Mouse (Mus musculus): ENCODE data around the gene Mbnl2.

DNA sequence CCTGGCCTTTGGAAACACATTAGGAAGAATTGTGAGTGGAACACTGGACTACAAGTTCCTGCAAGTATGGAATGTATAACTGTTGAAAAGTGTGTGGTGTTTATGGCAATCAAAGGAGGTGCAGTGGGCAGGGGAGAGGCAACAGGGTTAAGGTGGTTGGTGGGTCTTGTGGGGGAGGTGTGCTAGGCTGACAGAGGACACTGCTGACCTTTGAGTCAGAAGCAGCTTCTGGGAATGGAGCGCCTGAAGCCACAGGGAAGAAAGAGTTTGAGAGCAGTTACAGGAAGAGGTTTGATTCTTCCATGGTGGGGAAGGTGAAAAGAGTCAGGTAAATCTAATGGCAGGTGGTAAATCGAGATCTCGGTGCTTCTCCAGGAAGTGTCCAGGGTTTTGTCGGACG, 16.7 kb downstream of the Mbnl2 start:
- no peak for TF ChIP-seq CTCF (IDR thresholded peaks at IDR 0.05; ENCODE audit: low read depth, low read length)
- TF ChIP-seq POLR2A (IDR thresholded peaks at IDR 0.05; ENCODE audit: borderline replicate concordance, low read depth, low read length) = no peak
